Mouse (Mus musculus) urinary bladder, postnatal 4 days (tissue): ENCODE results near the gene Polh.

ENCODE experiments used
- DNase-seq, 2 experiments: peaks; one replicate each; pipeline ENCODE4 v3.0.0; 2021 to 2022; ENCODE audit warnings: low spot score in 2 of 2

The Polh gene

DNA sequence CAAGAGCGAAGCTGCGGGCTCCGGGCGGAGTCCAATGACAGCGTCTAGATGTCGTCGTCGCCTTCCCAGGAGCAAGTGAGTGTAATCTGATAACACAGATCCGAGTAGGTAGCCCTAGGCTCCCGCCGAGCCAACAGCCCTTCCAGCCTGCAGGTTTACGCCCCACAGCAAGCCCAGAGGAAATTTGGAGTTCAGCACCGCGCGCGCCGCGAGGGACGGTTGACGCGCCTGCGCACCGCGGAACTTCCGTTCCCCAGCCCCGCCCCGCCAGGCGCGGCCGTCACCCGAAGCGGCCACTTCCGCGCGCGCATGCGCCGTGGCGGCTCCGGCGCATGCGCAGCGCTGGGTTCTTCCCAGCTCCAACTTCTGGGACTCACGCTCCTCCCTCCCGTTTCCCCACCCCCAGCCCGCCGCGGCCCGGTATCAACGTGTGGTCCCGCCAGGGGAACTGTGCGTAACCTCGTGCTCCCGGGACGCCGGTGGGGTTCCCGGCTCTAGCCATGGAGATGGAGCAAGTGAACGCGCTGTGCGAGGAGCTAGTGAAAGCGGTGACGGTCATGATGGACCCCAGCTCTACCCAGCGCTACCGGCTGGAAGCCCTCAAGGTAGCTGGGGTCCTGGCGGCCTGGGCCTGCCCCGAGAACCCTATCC lies at the start of gene Polh, which contains the start of gene Xpo5:
Gene Polh, minus strand, starts transcription at position 225 of the 651 bp plus-strand sequence.
Gene Xpo5, plus strand, starts transcription at position 362 of the 651 bp plus-strand sequence.
- peak; percentile 93 for DNase-seq

DNA sequence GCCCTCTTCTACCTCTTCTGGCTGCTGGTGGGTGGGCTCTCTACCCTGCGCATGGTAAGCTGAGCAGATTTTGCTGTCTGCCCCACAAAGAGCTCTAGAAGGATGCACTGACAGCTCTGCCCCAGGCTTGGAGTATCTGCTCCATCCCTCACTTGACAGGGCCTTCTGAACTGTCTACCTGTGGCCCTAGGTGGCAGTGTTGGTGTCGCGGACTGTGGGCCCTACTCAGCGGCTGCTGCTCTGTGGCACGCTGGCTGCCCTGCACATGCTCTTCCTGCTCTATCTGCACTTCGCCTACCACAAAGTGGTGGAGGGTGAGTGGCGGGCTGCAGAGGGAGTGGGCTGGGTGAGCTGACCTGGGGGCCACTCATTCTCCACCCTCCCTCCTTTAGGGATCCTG lies 48.7 kb upstream of the Polh start:
- DNase-seq = no peak

DNA sequence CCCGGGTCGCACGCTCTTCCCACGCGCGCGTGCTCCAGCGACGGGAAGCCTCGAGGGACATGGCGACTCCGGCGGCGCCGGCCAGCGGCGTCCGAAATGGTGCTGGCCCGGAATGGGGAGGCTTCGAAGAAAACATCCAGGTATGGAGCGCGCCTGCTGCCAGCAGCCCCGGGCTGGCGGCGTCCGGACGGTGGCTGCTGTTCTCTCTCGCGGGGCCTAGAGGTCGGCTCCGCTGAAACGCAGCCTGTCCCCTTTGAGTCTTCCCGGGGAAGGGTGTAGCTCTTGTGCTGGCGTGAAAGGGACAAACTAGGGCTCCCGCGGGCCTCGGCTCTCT lies 45.7 kb upstream of the Polh start:
- DNase-seq = no peak

DNA sequence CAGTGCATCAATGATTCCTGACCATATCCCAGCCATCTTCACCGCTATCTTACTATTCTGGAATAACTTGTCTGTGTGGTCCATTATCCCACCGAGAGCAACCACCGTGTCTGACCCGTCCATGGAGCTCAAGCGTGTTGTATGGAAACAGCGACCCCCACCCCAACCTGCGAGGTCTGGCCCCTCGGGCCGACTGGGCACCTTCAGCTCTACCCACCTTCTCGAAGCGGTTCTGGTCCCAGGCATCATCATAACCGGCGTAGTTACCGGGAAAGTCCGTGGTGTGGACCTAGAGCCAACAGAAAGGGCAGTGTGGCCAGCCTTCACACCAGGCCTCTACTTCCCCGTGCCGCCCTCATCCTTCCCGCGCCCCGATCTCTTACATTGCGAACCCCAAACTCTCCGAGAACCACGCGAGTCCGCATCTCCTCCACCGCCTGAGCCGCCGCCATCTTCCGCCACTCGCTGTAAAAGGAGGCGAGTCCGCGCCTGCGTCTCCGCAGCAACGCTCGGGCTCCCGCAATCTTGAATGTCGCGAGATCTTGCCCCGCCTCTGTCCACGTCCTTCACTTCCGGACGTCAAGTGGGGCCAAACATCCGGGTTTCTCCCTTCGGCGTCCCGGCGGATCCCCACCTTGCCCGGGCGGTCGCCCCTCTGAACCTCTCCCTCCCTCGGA lies 45.2 kb upstream of the Polh start, which contains the start of the genes Polr1c and Yipf3:
Gene Polr1c, minus strand, starts transcription at position 543 of the 677 bp plus-strand sequence.
Gene Yipf3, plus strand, starts transcription at position 569 of the 677 bp plus-strand sequence.
- peak; percentile 91 to 96 for DNase-seq

DNA sequence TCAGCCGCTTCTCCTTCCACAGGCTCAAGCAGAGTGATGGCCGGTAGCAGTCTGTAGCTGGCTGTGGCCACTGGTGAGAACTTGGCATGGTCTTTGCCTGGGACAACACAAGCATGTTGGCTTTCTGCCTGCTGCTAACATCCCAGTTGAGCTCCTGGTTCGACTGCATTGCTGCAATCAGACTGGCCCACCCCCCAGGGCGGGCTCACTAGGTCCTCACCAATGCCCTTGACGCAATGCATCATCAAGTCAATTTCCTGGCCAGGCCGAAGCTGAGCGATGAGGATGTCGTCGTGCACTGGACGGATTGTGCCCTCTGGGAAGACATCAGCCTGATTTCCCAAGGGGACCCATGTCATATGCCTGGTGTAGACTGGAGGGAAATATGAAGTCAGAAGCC lies 42.1 kb upstream of the Polh start:
- DNase-seq = peak in 1 of 2 experiments; percentile 58

DNA sequence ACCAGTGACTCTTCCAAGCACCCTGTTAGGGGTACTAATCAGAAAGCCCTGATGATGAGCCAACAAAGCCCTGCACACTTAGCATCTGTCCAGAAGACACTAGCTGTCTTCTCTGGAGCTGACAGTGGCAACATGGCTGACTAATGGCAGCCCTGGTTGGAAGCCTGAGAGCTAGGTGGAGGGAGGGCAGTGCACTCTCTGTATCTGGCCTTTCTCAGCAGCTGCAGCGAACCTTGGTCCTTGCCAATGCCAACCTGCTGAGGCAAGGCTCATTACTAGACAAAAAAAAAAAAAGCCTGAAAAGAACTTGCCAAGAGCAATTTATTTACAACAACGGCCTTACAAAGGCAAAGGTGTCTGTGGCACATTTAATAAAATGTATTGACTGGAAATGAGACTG lies 41.2 kb upstream of the Polh start:
- DNase-seq = no peak

DNA sequence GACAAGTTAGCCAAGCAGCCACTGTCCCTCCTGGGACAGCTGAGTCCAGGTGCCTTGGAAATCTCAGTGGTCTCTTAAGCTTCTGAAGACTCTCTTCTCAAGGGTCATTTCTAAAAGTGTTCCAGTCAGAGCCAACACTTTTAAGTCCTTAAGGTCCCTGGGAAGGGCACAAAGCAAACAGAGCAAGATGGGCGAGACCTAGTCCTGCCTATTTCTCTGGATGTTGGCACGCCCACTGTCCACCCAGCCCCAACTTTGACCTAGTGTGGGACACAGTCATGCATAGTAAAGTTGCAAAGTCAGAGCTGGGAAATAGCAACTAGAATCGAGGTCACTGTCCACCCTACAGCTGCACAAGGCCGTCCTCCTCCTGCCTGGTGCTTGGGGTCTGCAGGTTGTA lies 40.5 kb upstream of the Polh start:
- no peak for DNase-seq

DNA sequence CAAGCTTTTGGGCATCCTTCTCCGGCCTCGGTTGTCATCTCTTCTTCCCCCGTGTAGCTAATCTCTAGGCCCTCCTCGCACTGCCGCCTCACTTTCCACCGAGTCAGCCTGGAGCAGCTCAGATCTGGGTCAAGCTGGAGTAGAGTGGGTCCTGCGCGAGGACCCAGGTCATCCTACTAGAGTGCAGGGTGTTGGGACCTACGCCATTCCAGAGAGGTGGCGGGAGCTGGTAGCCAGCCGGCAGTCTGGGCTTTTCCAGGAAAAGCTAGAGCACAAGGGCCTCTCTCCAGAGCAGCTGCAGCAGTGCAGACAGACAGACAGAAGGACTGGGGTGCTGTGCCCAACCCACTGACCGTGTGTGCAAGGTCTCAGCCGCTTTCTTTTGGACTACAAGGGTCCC lies 39.8 kb upstream of the Polh start:
- DNase-seq = peak in 1 of 2 experiments; percentile 56

DNA sequence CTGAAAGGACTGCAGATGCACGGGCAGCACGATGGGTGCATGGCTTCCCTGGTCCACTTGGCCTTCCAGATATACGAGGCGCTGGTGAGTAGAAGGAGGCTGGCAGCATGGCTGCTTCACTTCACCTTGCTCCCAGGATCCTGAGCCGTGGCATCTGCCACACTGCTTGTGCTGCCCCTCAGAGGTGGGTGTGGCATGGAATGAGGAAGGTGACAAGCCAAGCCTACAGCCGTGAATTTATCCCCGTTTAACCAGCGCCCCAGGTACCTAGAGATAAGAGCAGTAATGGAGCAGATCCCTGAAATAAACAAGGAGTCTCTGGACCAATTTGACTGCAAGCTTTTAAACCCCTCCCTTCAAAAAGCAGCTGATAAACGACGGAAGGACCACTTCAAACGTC lies 39.0 kb upstream of the Polh start:
- DNase-seq = peak in 1 of 2 experiments; percentile 57

DNA sequence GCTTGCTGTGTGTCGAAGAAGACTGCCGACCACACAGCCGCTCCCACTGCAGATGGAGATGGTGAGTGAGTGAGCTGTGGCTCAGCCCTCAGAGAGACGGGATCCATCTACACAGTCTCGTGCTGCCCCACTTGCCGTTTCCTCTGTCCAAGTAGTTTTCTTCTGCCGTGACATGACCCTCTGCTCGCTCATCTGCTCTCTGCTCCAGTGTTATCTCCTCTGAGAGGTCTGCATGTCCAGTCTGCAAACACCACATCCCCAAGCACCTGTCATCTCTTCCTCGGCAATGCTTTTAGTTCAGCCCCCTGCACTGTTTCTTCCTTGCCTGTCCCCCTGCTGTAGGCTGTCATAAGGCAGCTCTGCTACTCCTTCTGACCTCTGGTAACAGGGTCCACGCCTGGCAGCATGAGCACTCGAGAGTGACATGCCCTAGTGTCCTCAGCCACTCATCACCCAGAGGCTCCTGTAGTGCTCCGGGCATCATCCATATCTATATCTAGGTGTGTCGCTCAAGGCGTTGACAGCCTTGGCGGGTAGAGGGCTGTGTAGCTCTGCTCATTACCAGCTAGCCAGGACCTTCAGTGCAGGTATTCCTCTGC lies 37.2 kb upstream of the Polh start:
- peak in 1 of 2 experiments; percentile 54 for DNase-seq

DNA sequence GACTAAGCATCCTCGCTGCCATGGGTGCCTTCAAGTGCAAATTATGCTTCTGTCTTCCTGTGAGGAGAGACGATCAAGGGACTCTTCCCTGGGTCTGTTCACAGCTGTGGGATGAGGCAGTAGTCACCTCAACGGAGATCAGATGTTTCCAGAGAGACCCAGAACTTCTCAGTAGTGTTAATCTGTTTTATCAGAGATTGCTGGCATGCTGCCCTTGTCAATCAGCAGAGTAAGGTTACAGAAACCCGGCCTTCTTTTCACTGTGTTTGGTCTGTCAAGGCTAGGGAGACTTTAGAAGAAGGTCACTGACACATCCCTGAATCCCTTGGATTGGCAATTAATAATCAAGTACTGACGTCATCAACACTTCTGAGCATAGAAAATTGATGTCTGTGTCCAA lies 35.0 kb upstream of the Polh start:
- no peak for DNase-seq

DNA sequence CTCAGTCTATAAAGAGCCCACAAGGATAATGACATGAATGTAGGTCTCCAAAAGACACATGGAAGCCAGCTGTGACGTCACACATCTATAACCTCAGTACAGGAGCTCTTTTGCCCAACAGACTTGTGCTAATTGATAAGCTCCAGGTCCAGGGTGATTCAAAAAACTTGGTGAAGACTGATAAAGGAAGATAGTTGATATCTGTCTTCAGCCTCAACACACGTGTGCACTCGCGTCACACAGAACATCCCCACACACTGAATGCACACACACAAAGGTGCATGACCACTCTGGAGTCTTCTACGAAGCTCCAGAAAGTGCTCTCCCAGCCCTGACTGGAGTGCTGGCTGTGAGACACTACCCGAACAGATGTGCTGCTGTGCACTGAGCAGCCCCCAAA lies 34.6 kb upstream of the Polh start:
- no peak for DNase-seq

DNA sequence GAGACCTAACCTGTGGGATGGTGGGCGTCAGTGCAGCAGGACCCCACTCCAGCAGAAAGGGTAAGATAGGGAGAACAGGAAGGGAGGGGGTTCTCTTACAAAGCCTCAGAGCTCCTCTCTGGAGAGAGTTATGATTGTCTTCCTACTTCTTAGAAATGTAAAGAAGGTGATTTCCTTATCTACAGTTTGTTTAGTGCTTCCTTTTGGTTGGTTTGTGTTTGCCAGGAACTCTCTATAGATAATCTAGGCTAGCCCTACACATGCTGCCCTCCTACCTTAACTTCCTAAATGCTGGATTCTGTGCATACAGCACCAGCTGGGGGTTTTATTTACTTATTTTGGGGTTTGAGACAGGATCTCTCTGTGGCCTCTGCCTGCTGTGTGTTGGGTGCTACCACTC lies 33.6 kb upstream of the Polh start:
- no peak for DNase-seq

DNA sequence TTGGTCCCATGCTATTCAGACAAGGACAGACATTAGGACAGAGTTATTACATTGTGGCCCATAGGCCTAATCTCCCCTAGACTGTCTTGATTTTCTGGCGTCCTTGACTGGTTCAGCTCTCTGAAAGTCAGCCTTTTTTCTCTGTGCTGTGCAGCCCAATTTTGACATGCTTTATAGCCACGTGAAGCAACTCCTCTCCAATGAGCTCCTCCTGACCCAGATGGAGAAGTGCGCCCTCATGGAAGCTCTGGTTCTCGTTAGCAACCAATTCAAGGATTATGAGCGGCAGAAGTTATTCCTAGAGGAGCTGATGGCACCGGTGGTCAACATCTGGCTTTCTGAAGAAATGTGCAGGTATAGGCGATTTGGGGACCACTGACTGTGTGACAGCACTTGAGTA lies 25.1 kb upstream of the Polh start:
- no peak for DNase-seq

DNA sequence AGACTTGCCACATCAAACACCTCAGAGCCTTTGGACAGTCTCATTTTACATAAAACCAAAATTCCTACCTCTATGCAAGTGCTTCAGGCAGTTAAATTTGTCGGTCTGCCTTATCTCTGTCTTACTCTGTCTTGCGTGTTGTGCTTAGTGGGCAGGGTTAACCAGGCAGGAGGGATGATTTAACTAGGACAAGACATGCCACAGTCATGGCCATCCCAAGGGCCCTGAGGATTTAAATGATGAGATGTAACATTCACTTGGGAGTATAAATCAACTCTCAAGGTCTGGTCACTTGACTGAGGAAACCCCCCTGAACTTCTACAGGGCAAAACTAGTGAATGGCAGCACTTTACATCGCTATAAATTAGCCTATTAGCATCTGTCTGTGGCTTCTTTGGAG lies 19.2 kb upstream of the Polh start:
- no peak for DNase-seq

DNA sequence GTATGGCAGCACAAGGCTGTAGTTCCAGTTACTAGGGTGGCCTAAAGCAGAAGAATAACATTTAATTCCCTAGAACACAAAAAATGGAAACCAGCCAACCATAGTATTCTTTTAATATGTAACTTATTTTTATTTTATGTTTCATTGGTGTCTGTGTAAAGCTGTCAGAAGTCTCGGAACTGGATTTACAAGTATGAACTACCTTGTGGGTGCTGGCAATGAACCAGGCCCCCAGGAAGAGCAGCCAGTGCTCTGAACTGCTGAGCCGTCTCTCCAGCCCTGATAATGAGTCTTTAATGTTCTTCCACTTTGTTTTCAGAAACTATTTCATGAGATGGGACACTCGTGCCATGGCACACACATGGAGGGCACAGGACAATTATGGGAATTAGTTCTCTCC lies 8.1 kb upstream of the Polh start:
- DNase-seq = no peak

DNA sequence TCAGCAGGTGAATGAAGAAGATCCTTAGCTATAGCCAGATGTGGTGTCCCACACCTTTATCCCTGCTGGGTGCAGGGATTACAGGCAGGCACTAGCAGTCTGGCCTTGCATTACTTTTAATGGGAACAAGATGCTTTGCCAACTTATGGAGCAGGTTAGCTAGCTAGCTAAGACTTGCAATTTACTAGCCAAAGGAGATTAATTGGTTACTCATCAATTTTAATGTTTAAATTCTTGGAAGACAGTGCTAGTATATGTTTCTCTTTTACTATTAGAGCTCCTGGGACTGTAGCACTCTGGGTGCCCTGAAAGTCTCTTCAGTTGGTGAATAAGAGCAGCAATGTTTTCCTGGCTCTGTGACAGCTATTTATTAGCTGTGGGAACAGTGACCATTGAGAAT lies 4.2 kb upstream of the Polh start:
- no peak for DNase-seq

DNA sequence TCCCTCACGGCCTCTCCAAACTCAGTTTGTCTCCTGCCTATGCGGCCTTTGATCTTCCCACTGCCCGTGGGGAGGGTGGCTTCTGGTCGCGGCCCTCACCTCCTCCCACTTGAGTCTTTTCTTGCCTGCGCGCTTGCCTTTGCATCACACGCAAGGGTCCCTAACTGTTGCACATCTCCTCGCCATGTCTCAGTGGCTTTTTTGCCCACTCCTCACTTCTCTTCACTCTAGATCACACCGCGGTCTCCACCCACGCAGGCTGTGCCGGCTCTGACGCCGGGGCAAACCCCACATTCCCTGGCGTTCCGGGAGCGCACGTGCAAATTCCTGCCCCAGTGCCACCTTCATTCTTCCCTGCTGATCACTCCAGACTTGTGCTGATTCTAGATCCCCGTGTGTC lies 633 bp upstream of the Polh start:
- no peak for DNase-seq

DNA sequence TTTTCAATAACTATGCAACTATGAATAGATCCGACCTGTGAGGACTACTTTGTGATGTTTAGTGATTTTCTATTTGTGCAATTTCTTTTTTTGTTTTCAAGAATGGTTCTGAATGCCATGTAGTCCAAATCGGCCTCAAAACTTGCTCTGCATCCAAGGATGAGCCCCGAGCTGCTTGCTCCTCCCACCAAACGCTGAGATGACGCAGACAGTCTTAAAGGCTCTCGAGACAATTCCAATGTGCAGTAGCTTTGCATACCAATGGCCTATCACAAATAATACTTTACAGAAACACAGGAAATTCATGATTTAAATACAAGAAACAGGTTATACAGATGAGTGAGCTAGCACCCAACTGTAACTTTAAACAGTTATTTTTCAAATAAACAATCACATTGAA lies 1.3 kb downstream of the Polh start:
- no peak for DNase-seq

DNA sequence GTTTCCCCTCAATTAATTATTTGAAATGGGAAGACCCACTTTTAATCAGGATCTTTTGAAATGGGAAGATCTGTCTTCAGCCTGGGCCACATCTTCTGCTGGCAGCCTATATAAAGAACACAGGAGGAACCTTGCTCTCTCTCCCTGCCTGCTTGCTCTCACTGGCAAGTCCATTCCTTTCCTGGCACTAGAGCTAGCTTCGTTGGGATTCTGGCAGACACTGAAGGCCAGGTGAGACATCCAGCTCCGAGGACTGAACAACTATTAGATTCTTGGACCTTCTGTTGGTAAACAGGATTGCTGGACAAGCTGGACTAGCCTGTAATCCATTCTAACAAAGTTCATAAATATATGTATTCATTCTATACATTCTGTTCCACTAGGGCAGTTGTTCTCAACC lies 13.6 kb downstream of the Polh start:
- DNase-seq = no peak

DNA sequence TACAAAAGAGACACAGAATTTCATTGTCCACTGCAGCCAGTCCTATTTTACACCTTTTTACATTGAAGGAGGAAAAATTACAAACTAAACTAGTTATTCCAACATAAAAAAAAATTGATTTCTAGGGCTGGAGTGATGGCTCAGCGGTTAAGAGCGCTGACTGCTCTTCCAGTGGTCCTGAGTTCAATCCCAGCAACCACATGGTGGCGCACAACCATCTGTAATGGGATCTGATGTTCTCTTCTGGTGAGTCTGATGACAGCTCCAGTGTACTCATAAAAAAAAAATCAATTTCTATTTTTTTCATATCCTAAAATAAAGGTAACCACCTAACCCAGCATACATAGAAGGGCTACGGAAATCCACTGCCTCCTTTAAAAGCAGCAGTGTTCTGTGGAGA lies 20.2 kb downstream of the Polh start:
- DNase-seq = no peak

DNA sequence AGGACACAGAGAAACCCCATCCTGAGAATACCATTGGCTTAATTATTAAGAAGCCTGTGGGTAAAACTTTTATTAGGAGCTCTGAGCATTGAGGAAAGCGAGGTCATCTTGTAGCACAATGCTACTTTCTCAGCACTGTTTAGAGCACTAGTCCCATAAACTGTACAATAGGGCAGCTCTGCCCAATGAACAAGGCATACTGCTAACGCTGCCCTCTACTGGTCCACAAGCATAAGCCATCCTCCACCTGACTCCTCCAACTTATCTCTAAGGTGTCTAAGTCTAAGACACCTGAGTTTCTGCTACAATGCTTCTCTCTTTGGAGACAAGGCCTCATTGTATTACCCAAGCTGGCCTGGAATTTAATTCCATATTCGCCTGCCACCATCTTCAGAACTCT lies 31.9 kb downstream of the Polh start:
- DNase-seq = no peak

DNA sequence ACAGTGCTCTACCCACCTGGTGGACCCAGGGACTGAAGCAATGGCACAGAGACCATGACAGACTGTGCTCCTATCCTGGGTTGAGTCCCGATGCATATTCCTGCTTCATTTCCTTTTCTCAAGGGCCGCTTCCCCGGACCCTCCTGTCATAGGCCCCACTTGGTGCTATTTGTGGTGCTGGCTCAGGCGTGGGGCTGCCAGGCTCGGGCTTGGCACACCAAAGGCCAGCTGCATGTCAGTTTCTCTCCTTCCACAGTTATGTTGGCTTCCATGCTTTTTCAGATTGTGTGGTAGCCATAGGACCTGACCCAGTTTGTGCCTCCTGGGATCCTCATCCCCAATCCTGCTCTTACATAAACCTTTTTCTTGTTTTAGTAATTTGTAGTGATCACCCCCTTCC lies 33.7 kb downstream of the Polh start:
- DNase-seq = no peak
